Mouse (Mus musculus): Measurements from ENCODE around the gene Sfpq.
A peak's percentile ranks its signal among the peaks of the same experiment; 100 is the strongest.
"Not testable (repeated sequence)": the region's sequence is repeated elsewhere in the genome, so short reads cannot be mapped to it uniquely, and the experiment has no call there.

The Sfpq gene

GRCm38 (mm10) chr4:127021151-127021945 is at the start of gene Sfpq:
TSS of gene Sfpq (plus strand) at chr4:127021324.
- DNase-seq (ENCODE audit: low spot score in 2 of 2): peak; percentile 99 to 100

GRCm38 (mm10) chr4:126977467-126977866 is 43.7 kb upstream of the Sfpq start:
- DNase-seq (ENCODE audit: low spot score in 2 of 2): no peak

- DNase-seq (ENCODE audit: low spot score in 2 of 2): no peak
Measured at GRCm38 (mm10) chr4:126978706-126979105, 42.4 kb upstream of the Sfpq start.

DNA sequence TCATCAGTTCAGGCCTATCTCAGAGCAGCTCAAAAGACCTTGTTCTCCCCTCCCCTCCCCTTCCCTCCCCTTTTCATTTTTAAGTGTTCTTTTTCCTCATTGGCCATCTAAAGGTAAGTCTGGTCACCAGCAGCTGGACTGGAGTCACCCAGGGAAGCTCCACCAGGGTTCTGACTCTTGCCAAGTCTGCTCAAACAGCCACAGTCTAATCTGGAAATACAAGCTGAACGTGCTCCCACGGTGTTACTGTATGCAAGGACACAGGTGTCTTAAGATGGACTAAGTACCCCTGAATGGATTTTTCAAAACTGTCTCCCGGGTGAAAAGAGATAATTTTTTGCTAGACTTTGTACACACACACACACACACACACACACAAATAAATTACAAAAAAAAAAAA is 37.8 kb upstream of the Sfpq start:
- DNase-seq (ENCODE audit: low spot score in 2 of 2): no peak

DNA sequence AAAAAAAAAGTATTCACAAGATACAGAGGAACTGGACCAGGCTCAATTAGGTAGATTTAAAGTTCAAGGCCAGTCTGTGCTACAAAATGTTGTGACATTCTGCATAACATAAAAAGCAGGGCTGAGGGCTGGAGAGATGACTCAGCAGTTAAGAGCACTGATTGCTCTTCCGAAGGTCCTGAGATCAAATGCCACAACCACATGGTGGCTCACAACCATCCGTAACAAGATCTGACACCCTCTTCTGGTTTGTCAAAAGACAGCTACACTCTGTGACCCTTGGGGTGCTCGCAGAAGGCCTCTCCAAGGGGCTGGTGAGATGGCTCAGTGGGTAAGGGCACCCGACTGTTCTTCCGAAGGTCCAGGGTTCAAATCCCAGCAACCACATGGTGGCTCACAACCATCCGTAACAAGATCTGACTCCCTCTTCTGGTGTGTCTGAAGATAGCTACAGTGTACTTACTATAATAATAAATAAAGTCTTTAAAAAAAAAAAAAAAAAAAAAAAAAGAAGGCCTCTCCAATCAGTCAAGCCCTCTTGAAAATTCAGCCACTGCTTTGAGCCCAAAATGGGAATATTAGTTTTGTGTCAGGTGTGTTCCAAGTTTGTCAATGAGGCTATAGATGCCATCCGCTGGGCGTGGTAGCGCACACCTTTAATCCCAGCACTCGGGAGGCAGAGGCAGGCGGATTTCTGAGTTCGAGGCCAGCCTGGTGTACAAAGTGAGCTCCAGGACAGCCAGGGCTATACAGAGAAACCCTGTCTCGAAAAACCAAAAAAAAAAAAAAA is 37.2 kb upstream of the Sfpq start:
- not testable (repeated sequence) for DNase-seq (ENCODE audit: low spot score in 2 of 2)

- no peak for DNase-seq (ENCODE audit: low spot score in 2 of 2)
Measured at GRCm38 (mm10) chr4:126986768-126987167, 34.4 kb upstream of the Sfpq start.

DNA sequence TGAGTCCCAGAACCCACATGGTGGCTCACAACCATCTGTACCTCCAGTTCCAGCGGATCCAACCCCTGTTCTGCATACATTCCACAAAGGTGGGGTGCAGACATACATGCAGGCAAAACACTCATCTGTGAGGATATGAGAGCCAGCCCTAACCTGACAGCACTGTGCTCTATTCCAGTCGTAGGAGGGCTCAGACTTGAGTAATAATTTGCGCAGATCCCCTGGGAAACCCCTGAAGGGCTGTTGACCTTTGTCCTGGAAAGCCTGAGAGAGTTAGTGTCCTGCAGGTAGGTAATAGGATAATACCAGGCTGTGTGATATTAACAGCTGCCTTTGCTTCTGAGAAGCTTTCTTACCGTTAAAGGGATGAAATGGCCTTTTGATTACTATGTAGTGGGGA is 32.6 kb upstream of the Sfpq start:
- DNase-seq (ENCODE audit: low spot score in 2 of 2): no peak

- no peak for DNase-seq (ENCODE audit: low spot score in 2 of 2)
Measured at GRCm38 (mm10) chr4:126990553-126990952, 30.6 kb upstream of the Sfpq start.

GRCm38 (mm10) chr4:126992356-126992755 is 28.8 kb upstream of the Sfpq start:
- peak; percentile 22 to 78 for DNase-seq (ENCODE audit: low spot score in 2 of 2)

- not testable (repeated sequence) for DNase-seq (ENCODE audit: low spot score in 2 of 2)
Measured at GRCm38 (mm10) chr4:126999372-126999771, 21.8 kb upstream of the Sfpq start.

GRCm38 (mm10) chr4:127000601-127001105 is 20.5 kb upstream of the Sfpq start:
- no peak for DNase-seq (ENCODE audit: low spot score in 2 of 2)

DNA sequence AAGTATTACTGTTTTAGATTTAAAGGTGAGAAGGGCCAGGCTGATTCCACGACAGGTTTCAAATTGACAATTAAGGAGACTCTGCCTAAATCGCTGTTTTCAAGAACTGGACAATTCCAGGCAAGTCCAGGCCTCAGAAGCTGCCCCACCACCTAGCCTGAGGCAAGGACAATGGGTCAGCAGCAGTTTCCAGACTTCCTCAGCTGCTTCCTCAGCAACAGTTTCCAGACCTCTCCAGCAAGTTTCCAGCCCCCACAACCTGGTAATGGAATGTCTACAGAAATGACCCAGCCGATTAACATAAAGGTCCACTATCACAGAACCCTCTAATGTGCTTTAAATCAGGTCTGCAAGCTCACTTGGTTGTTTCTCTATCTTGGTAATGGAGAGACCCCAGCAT is 16.7 kb upstream of the Sfpq start:
- no peak for DNase-seq (ENCODE audit: low spot score in 2 of 2)

- no peak for DNase-seq (ENCODE audit: low spot score in 2 of 2)
Measured at GRCm38 (mm10) chr4:127005113-127005936, 15.8 kb upstream of the Sfpq start.

DNA sequence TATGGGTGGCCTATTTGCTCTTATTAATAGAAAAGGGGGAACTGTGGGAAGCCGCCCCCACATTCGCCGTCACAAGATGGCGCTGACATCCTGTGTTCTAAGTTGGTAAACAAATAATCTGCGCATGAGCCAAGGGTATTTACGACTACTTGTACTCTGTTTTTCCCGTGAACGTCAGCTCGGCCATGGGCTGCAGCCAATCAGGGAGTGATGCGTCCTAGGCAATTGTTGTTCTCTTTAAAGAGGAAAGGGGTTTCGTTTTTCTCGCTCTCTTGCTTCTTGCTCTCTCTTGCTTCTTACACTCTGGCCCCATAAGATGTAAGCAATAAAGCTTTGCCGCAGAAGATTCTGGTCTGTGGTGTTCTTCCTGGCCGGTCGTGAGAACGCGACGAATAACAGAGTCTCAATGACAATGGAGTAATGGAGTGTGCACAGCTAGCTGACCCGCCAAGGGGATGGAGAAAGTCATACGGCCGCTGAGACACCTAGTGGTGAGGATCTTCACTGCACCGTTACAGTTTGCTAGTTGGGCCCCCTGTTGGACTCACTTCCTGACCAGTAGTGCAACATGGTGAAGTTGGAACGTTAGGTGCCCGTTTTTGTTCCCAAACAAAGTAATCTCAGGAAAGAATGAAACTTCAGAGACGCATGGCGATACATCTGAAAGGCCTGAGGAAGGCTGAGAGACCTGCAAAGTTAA is 5.7 kb upstream of the Sfpq start:
- DNase-seq (ENCODE audit: low spot score in 2 of 2): peak; percentile 86 to 92

- DNase-seq (ENCODE audit: low spot score in 2 of 2): no peak
Measured at GRCm38 (mm10) chr4:127016366-127016765, 4.8 kb upstream of the Sfpq start.

- DNase-seq (ENCODE audit: low spot score in 2 of 2): no peak
Measured at GRCm38 (mm10) chr4:127020411-127021150, 543 bp upstream of the Sfpq start.

- peak; percentile 88 to 93 for DNase-seq (ENCODE audit: low spot score in 2 of 2)
Measured at GRCm38 (mm10) chr4:127021989-127022626, 984 bp downstream of the Sfpq start.

- no peak for DNase-seq (ENCODE audit: low spot score in 2 of 2)
Measured at GRCm38 (mm10) chr4:127023201-127023600, 2.1 kb downstream of the Sfpq start.

DNA sequence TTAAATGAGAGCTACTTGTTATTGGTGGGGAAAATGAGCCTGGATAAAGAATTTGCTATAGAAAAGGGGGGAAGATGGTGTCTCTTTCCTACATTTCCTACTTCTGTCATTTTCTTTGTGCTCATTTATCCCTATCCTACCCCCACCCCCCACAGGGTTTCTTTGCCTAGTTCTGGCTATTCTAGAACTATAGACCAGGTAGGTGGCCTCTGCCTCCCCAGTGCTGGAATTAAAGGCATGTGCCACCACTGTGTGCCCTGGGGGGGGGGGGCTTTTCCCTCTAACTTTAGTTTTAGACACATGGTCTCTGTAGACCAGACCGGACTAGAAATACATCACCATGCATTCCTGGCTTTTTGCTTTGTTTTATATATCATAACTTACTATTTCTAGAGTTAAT is 3.1 kb downstream of the Sfpq start:
- DNase-seq (ENCODE audit: low spot score in 2 of 2): no peak

DNA sequence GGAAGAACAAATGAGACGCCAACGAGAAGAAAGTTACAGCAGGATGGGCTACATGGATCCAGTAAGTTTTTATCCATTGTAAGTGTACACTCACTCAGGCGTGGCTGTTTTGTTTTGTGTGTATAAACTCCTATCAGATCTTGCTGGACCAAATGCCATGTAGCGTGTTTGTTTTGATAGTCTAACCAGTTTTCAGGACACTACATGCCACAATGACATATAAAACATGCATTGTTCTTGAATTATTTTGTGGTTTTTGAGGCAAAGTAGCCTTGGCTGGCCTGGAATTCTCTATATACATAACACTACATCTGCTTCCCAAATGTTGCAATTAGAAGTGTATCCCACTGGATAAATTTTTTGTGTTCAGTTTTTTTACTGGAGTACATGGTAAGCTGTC is 5.7 kb downstream of the Sfpq start:
- DNase-seq (ENCODE audit: low spot score in 2 of 2): no peak

Data from spleen, postnatal 4 days (tissue).